Mouse (Mus musculus) myocyte (in vitro differentiated cells): Measurements from ENCODE around the gene Stk31. TPM values are rescaled to one million over a fixed set of nuclear protein-coding genes. Genes with fewer than 3 reads are reported as not detected.

Source experiments
- H3K27me3 ChIP-seq: one replicate; pipeline ENCODE4 v1.6.1; 2011; ENCODE audit not compliant: control insufficient read depth, insufficient read depth, insufficient read length
- H3K36me3 ChIP-seq: one replicate; pipeline ENCODE4 v1.6.1; 2011; ENCODE audit not compliant: control insufficient read depth, insufficient read depth
- H3K4me2 ChIP-seq: one replicate; pipeline ENCODE4 v1.6.1; 2011; ENCODE audit warnings: low read depth, control low read depth
- H3K4me3 ChIP-seq: one replicate; pipeline ENCODE4 v1.5.1; 2011; ENCODE audit warnings: mild to moderate bottlenecking, control low read depth, moderate library complexity
- H3K79me2 ChIP-seq: one replicate; pipeline ENCODE4 v1.6.1; 2011; ENCODE audit not compliant: control insufficient read depth, insufficient read depth
- H3ac ChIP-seq: one replicate; pipeline ENCODE4 v1.6.1; 2011; ENCODE audit not compliant: control insufficient read depth, insufficient read length
- CEBPB ChIP-seq: IDR thresholded peaks from 2 replicates; pipeline ENCODE4 v1.6.1; 2011; ENCODE audit warnings: mild to moderate bottlenecking, moderate library complexity; ENCODE audit not compliant: poor library complexity, insufficient read depth, severe bottlenecking
- E2F4 ChIP-seq: IDR thresholded peaks from one replicate; pipeline ENCODE4 v1.6.1; 2011; ENCODE audit warnings: mild to moderate bottlenecking, control low read depth, moderate library complexity; ENCODE audit not compliant: insufficient read depth
- MAX ChIP-seq: IDR thresholded peaks from one replicate; pipeline ENCODE4 v1.6.1; 2011; ENCODE audit warnings: low read depth, mild to moderate bottlenecking, control low read depth
- MYOD1 ChIP-seq, 3 experiments: IDR thresholded peaks; one replicate each; pipeline ENCODE4 v1.6.1; 2011; ENCODE audit warnings: control low read depth in 2 of 3, low read depth in 2 of 3, mild to moderate bottlenecking in 2 of 3, moderate library complexity in 1 of 3; ENCODE audit not compliant: insufficient read length in 2 of 3, control insufficient read depth in 1 of 3
- MYOG ChIP-seq, 3 experiments: IDR thresholded peaks; one replicate each; pipeline ENCODE4 v1.6.1; 2011; ENCODE audit warnings: control low read depth in 2 of 3, low read depth in 2 of 3, mild to moderate bottlenecking in 2 of 3; ENCODE audit not compliant: insufficient read length in 2 of 3, control insufficient read depth in 1 of 3, insufficient read depth in 1 of 3
- POLR2A ChIP-seq: IDR thresholded peaks from one replicate; pipeline ENCODE4 v1.6.1; 2011; ENCODE audit warnings: low read depth, mild to moderate bottlenecking, control low read depth, moderate library complexity; ENCODE audit not compliant: insufficient read length
- POLR2AphosphoS2 ChIP-seq: IDR thresholded peaks from one replicate; pipeline ENCODE4 v1.6.1; 2011; ENCODE audit warnings: low read depth, control low read depth; ENCODE audit not compliant: insufficient read length
- REST ChIP-seq: IDR thresholded peaks from one replicate; pipeline ENCODE4 v1.6.1; 2011; ENCODE audit warnings: mild to moderate bottlenecking, control low read depth, moderate library complexity; ENCODE audit not compliant: insufficient read depth, insufficient read length
- SRF ChIP-seq: IDR thresholded peaks from one replicate; pipeline ENCODE4 v1.6.1; 2011; ENCODE audit warnings: low read depth; ENCODE audit not compliant: control insufficient read depth, insufficient read length
- TCF12 ChIP-seq: IDR thresholded peaks from one replicate; pipeline ENCODE4 v1.6.1; 2011; ENCODE audit warnings: mild to moderate bottlenecking, control low read depth; ENCODE audit not compliant: poor library complexity, insufficient read depth, severe bottlenecking
- TCF3 ChIP-seq: IDR thresholded peaks from one replicate; pipeline ENCODE4 v1.6.1; 2011; ENCODE audit warnings: low read depth, control low read depth; ENCODE audit not compliant: insufficient read length
- USF1 ChIP-seq: IDR thresholded peaks from one replicate; pipeline ENCODE4 v1.6.1; 2011; ENCODE audit warnings: low read depth, mild to moderate bottlenecking, control low read depth, moderate library complexity
- polyA plus RNA-seq: library from polyadenylated mRNA; unstranded; fragments of >200 nt; fragmentation: generic; extraction: Trizol; gene quantifications from one replicate; pipeline ENCODE4 v1.2.1, GENCODE M21; 2012; ENCODE audit warnings: missing spikeins

Stk31 gene
- not detected for polyA plus RNA-seq

DNA sequence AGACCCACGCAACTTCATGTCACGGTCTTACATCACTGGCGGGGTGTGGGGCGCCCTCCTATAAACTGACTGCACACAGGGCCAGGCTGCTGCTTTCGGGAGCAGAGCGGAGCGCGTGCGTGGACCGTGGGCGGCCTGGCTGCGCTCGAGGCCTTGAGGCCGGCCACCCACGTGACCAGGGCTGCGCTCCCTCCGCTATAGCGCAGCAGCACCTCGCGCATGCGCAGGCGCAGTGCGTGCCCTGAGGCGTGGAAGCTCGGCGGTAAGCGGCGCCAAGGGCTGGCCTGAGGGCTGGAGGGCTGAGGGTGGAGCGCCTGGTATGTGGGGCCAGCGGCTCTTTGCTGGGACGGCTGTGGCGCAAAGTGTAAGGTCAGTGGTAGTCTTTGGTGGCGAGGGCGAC, at the start of gene Stk31:
Gene Stk31, plus strand, starts transcription at position 289 of the 400 bp plus-strand sequence.
- Histone ChIP-seq H3ac (no peak within 1 kb of the TSS), H3K4me3 (no peak within 1 kb of the TSS), H3K4me2 (no peak within 1 kb of the TSS), H3K79me2 (no peaks in the 10 kb centered on the region), H3K27me3 (no peaks in the 10 kb centered on the region), H3K36me3 (no peaks in the 10 kb centered on the region)
- TF ChIP-seq POLR2A (no peak), MYOG (IDR thresholded peaks at IDR 0.05; ENCODE audit: control insufficient read depth in 1 of 3, insufficient read depth in 1 of 3, insufficient read length in 2 of 3, low read depth in 2 of 3) (no peak), TCF12 (no peak), TCF3 (no peak), SRF (no peak), POLR2AphosphoS2 (no peak), USF1 (no peak), MAX (no peak)

- no peaks in the 10 kb centered on the region for H3K36me3 ChIP-seq
- no peak overlapping the region for H3ac ChIP-seq
- no peak overlapping the region for H3K4me2 ChIP-seq
- TF ChIP-seq MYOG (IDR thresholded peaks at IDR 0.05; ENCODE audit: control insufficient read depth in 1 of 3, insufficient read depth in 1 of 3, insufficient read length in 2 of 3, low read depth in 2 of 3) (no peak), REST (no peak), TCF12 (no peak), CEBPB (no peak), MYOD1 (IDR thresholded peaks at IDR 0.05; ENCODE audit: control insufficient read depth in 1 of 3, insufficient read length in 2 of 3, low read depth in 2 of 3) (no peak), TCF3 (no peak), SRF (no peak), POLR2AphosphoS2 (no peak), USF1 (no peak), E2F4 (no peak), MAX (no peak)
- H3K27me3 ChIP-seq, result no peaks in the 10 kb centered on the region
- no peaks in the 10 kb centered on the region for H3K79me2 ChIP-seq
- no peak overlapping the region for H3K4me3 ChIP-seq
Measured at GRCm38 (mm10) chr6:49349826-49350225, 45.6 kb upstream of the Stk31 start.

- Histone ChIP-seq H3K36me3 (no peaks in the 10 kb centered on the region), H3ac (no peak overlapping the region), H3K27me3 (no peaks in the 10 kb centered on the region), H3K4me2 (no peak overlapping the region), H3K79me2 (no peaks in the 10 kb centered on the region), H3K4me3 (no peak overlapping the region)
- no peak for TF ChIP-seq POLR2AphosphoS2
- TF ChIP-seq POLR2A, result no peak
Measured at GRCm38 (mm10) chr6:49354613-49355012, 40.8 kb upstream of the Stk31 start.

DNA sequence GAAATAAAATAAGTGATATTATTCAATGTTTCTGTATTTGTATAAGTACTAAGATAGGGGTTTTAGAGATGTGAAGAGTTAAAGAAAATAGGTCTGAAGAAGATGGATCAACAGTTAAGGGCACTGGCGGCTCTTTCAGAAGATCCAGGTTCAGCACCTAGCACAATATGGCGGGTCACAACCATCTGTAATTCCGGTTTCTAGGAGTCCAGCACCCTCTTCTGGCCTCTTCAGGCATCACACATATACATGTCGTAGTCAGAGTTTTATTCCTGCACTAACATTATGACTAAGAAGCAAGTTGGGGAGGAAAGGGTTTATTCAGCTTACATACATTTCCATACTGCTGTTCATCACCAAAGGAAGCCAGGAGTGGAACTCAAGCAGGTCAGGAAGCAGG, 40.2 kb upstream of the Stk31 start:
- Histone ChIP-seq H3K36me3 (no peaks in the 10 kb centered on the region), H3ac (no peak overlapping the region), H3K4me2 (no peak overlapping the region), H3K79me2 (no peaks in the 10 kb centered on the region), H3K4me3 (no peak overlapping the region), H3K27me3 (no peaks in the 10 kb centered on the region)
- no peak for TF ChIP-seq MYOG (IDR thresholded peaks at IDR 0.05; ENCODE audit: control insufficient read depth in 1 of 3, insufficient read depth in 1 of 3, insufficient read length in 2 of 3, low read depth in 2 of 3)
- no peak for TF ChIP-seq CEBPB
- no peak for TF ChIP-seq POLR2A
- TF ChIP-seq TCF12, result no peak
- TF ChIP-seq SRF, result no peak
- no peak for TF ChIP-seq MAX
- TF ChIP-seq MYOD1 (IDR thresholded peaks at IDR 0.05; ENCODE audit: control insufficient read depth in 1 of 3, insufficient read length in 2 of 3, low read depth in 2 of 3), result no peak
- TF ChIP-seq TCF3, result no peak
- no peak for TF ChIP-seq POLR2AphosphoS2
- TF ChIP-seq USF1, result no peak
- no peak for TF ChIP-seq REST
- TF ChIP-seq E2F4, result no peak

GRCm38 (mm10) chr6:49360420-49360819, 35.0 kb upstream of the Stk31 start:
- Histone ChIP-seq H3K27me3 (no peaks in the 10 kb centered on the region), H3K4me2 (no peak overlapping the region), H3ac (no peak overlapping the region), H3K4me3 (no peak overlapping the region), H3K36me3 (no peaks in the 10 kb centered on the region), H3K79me2 (no peaks in the 10 kb centered on the region)
- no peak for TF ChIP-seq CEBPB
- TF ChIP-seq MAX, result no peak
- TF ChIP-seq POLR2AphosphoS2, result no peak
- TF ChIP-seq MYOG (IDR thresholded peaks at IDR 0.05; ENCODE audit: control insufficient read depth in 1 of 3, insufficient read depth in 1 of 3, insufficient read length in 2 of 3, low read depth in 2 of 3), result no peak
- TF ChIP-seq MYOD1 (IDR thresholded peaks at IDR 0.05; ENCODE audit: control insufficient read depth in 1 of 3, insufficient read length in 2 of 3, low read depth in 2 of 3), result no peak
- TF ChIP-seq TCF3, result no peak
- no peak for TF ChIP-seq USF1
